In the genomic region with DNA sequence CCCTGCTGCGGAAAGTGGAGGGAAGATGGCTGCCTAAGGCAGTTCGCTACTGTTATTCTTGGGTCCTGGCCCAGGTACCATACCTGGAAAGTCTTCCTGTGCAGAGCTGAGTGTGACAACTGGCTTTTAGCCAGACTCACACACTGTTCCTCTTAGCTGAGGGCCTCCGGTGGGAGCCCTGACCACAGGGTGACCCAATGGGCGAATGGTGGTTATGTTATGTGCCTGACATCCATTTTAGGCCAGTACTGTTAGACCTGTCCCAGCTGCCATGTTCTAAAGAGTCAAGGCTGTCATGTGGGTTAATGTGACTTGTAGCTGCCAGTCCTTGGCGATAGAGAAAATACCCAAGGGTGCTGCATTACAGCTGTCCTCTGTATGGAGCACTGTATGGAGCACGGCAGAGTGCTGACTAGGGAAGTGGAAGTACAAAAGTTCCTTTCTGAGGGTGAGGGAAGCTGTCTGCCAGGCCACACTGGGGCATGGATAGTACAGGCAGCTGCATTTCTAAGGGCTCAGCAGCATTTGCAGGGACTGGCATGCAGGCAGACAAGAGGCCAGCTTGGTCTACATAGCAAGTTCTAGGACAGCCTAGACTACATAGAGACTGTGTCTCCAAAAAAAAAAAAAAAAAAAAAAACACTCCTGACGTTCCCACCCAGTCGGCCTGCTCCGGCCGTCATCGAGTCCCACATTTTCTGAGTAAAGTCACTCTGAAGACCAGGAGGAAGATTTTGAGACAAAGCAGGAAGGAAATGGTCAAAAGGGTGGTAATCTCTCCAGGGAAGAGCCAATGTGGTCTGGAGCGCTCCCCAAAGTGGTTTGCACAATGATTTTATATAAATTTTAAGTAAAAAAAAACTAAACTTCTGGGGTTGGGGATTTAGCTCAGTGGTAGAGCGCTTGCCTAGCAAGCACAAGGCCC, we compare ENCODE assay signal across 1 mouse cellular context.
TF ChIP-seq lines count a peak whose summit lies in the region.

No protein-coding gene starts in this region.

TF ChIP-seq in ES-E14, 5 proteins besides CTCF, POLR2A, EP300 and RAD21:
- TF ChIP-seq ZNF384 (IDR thresholded peaks at IDR 0.05; ENCODE audit: low read depth, low read length): peak; percentile 68
- TF ChIP-seq CHD2 (IDR thresholded peaks at IDR 0.05; ENCODE audit: low read depth, low read length): no peak
